In genomic region chr17:52880051-52880450, GRCm38 (mm10) we compare ENCODE assay signal across 12 mouse cellular contexts.
DNase-seq lines count a peak whose midpoint lies in the region; ATAC-seq lines count a peak whose summit lies in the region.
"Had no signal": no experiment of that assay in that cellular context is flagged by ENCODE, and none has a peak within 500 bp of the region (broad histone marks: within the 10 kb centered on the region; RNA-seq: fewer than 3 reads in every experiment).

No protein-coding gene starts in this region.

- ATAC-seq in frontal cortex, adult (ENCODE audit: low TSS enrichment), result peak; percentile 100
- ATAC-seq in kidney, embryonic 14.5 days (ENCODE audit: low FRiP score, low TSS enrichment), result no peak

- no peak overlapping the region for H3K4me2 ChIP-seq in kidney, embryonic 14.5 days (replicated peaks; ENCODE audit: low read depth, low read length)
- H3K4me2 ChIP-seq: liver, embryonic 13.5 days; neural tube, embryonic 13.5 days had no signal

- H3K4me3 ChIP-seq in kidney, embryonic 14.5 days (ENCODE audit: low read length), result no peak overlapping the region
- H3K4me3 ChIP-seq: liver, embryonic 13.5 days; neural tube, embryonic 13.5 days had no signal

- no peak for DNase-seq in frontal cortex, postnatal 25 days (ENCODE audit: low spot score in 2 of 2)
- peak; percentile 2 to 3 for DNase-seq in cerebellum, adult 18-20 months
- peak; percentile 46 to 58 for DNase-seq in frontal cortex, adult 2 months (ENCODE audit: extremely low spot score in 1 of 2, low spot score in 1 of 2)
- peak; percentile 32 for DNase-seq in left cerebral cortex, postnatal 36 days (ENCODE audit: low spot score in 2 of 2)
- DNase-seq in kidney, postnatal 10 days, result no peak
- no peak for DNase-seq in adipocyte (ENCODE audit: low spot score)
- DNase-seq: liver, embryonic 13.5 days; retina, postnatal 1 day; thymus, postnatal 25 days had no signal

- H3K27me3 ChIP-seq in kidney, embryonic 14.5 days (ENCODE audit: control insufficient read depth, insufficient read depth, low read length), result no peaks in the 10 kb centered on the region
- H3K27me3 ChIP-seq: liver, embryonic 13.5 days; neural tube, embryonic 13.5 days had no signal

- no peaks in the 10 kb centered on the region for H3K9me3 ChIP-seq in kidney, embryonic 14.5 days (ENCODE audit: control insufficient read depth, low read length)
- H3K9me3 ChIP-seq: liver, embryonic 13.5 days; neural tube, embryonic 13.5 days had no signal

- intact Hi-C loops in left cerebral cortex, postnatal 36 days (cut with DNase I), result no loop called here

- H3K27ac ChIP-seq in kidney, embryonic 14.5 days (ENCODE audit: low read depth, low read length), result no peak overlapping the region
- H3K27ac ChIP-seq: liver, embryonic 13.5 days; neural tube, embryonic 13.5 days had no signal

- H3K9ac ChIP-seq in kidney, embryonic 14.5 days (ENCODE audit: low read depth, low read length), result no peak overlapping the region
- H3K9ac ChIP-seq: liver, embryonic 13.5 days; neural tube, embryonic 13.5 days had no signal

- 68% methylated on average over 2 of the region's 2 CpGs for WGBS in kidney, embryonic 14.5 days

- H3K4me1 ChIP-seq in kidney, embryonic 14.5 days (ENCODE audit: control insufficient read depth, insufficient read depth, low read length), result no peaks in the 10 kb centered on the region
- H3K4me1 ChIP-seq: liver, embryonic 13.5 days; neural tube, embryonic 13.5 days had no signal

- no peaks in the 10 kb centered on the region for H3K36me3 ChIP-seq in kidney, embryonic 14.5 days (ENCODE audit: control insufficient read depth, insufficient read depth, low read length)
- H3K36me3 ChIP-seq: liver, embryonic 13.5 days; neural tube, embryonic 13.5 days had no signal

Comparison
In these comparisons a context has a peak if more than half of its experiments do, and no peak if none do; other contexts are left out.
1. DNase-seq: peak in cerebellum, adult 18-20 months (2 of 2), frontal cortex, adult 2 months (2 of 2) and left cerebral cortex, postnatal 36 days (2 of 2); none in frontal cortex, postnatal 25 days (0 of 2), kidney, postnatal 10 days (single experiment) and adipocyte (single experiment).